Mouse (Mus musculus) E14TG2a.4 (cell line): ENCODE measurements around the gene Tmem132d.
A peak's percentile ranks its signal among the peaks of the same experiment; 100 is the strongest.

Experiments
- CTCF ChIP-seq: conservative IDR thresholded peaks from 2 replicates; pipeline ENCODE4 v1.5.1; 2014; ENCODE audit warnings: low read length
- NANOG ChIP-seq: IDR thresholded peaks from 2 replicates; pipeline ENCODE4 v1.6.1; 2014; ENCODE audit warnings: borderline replicate concordance, low read length, mixed read lengths

- peak; percentile 80 for TF ChIP-seq CTCF
- no peak for TF ChIP-seq NANOG
Observed at GRCm38 (mm10) chr5:128389665-128390064, 43.2 kb downstream of the Tmem132d start.
